Mouse (Mus musculus) embryonic facial prominence, embryonic 10.5 days (tissue): ENCODE measurements at regions not wholly inside any gene's neighbourhood (a gene's known extent, or its start where the extent isn't known, plus 50 kb on each side); places are given as distances from the start of the nearest gene placed in this dataset.

Experiments used
- DNase-seq: peaks from one replicate; pipeline ENCODE4 v3.0.0-alpha.2; 2017; ENCODE audit warnings: low spot score
- H3K27ac ChIP-seq: fragments of 300-500 bp; sonication (generic); replicated peaks from 2 replicates; pipeline ENCODE4 v1.5.1; 2016; ENCODE audit warnings: mild to moderate bottlenecking
- H3K27me3 ChIP-seq: fragments of 300-500 bp; sonication (generic); replicated peaks from 2 replicates; pipeline ENCODE4 v1.6.1; 2016; ENCODE audit warnings: low read depth, mild to moderate bottlenecking; ENCODE audit not compliant: poor library complexity, severe bottlenecking
- H3K36me3 ChIP-seq: fragments of 300-500 bp; sonication (generic); replicated peaks from 2 replicates; pipeline ENCODE4 v1.6.1; 2016; ENCODE audit warnings: mild to moderate bottlenecking, moderate library complexity
- H3K4me1 ChIP-seq: fragments of 300-500 bp; sonication (generic); 2 replicates; pipeline ENCODE4 v1.6.1; 2016
- H3K4me3 ChIP-seq: fragments of 300-500 bp; sonication (generic); 2 replicates; pipeline ENCODE4 v1.5.1; 2016; ENCODE audit warnings: mild to moderate bottlenecking, moderate library complexity
- H3K9me3 ChIP-seq: fragments of 300-500 bp; sonication (generic); 2 replicates; pipeline ENCODE4 v1.6.1; 2016; ENCODE audit warnings: mild to moderate bottlenecking
- WGBS: fragments of 180-500 bp; shearing (Covaris S2); methylation state at CpG from one replicate; pipeline ENCODE4 v1.1.7; 2016; 5-methylcytosine and 5-hydroxymethylcytosine counted together

- Histone ChIP-seq H3K4me3 (no peak overlapping the region), H3K27ac (no peak overlapping the region), H3K9me3 (no peaks in the 10 kb centered on the region), H3K27me3 (no peaks in the 10 kb centered on the region), H3K4me1 (no peaks in the 10 kb centered on the region), H3K36me3 (no peaks in the 10 kb centered on the region)
- no peak for DNase-seq
- 95% methylated on average over 2 of the region's 2 CpGs for WGBS
These were observed 139.7 kb upstream of the Xrcc4 start for GRCm38 (mm10) chr13:90229106-90229505.

DNA sequence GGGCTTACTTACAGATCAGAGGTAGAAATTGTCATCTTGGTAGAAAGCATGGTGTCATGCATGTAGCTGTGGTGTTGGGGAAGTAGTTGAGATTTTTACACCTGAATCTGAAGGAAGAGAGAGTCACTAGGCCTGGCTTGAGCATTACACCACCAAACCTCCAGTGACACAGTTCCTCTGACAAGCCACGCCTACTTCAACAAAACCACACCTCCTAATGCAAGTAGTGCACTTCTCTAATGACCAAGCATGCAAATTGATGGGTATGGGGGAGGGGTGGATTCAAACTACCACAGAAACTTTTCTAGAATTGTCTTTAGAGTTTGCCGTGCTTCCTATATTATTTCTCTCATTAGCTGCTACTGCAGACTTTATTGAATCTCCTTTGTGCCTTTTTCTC is 136.8 kb upstream of the Xrcc4 start:
- H3K4me1 ChIP-seq, result no peaks in the 10 kb centered on the region
- H3K4me3 ChIP-seq, result no peak overlapping the region
- DNase-seq, result no peak
- H3K27me3 ChIP-seq, result no peaks in the 10 kb centered on the region
- 84% methylated on average over 2 of the region's 2 CpGs for WGBS
- peaks cover 8% of the 10 kb centered on the region; the same call in 1 of the 2 replicates for H3K9me3 ChIP-seq
- no peak overlapping the region for H3K27ac ChIP-seq
- no peaks in the 10 kb centered on the region for H3K36me3 ChIP-seq

GRCm38 (mm10) chr13:90212390-90212789 is 123.0 kb upstream of the Xrcc4 start:
- no peaks in the 10 kb centered on the region for H3K9me3 ChIP-seq
- no peaks in the 10 kb centered on the region for H3K27me3 ChIP-seq
- no peaks in the 10 kb centered on the region for H3K4me1 ChIP-seq
- H3K36me3 ChIP-seq, result no peaks in the 10 kb centered on the region
- no peak overlapping the region for H3K27ac ChIP-seq
- H3K4me3 ChIP-seq, result no peak overlapping the region
- DNase-seq, result no peak

DNA sequence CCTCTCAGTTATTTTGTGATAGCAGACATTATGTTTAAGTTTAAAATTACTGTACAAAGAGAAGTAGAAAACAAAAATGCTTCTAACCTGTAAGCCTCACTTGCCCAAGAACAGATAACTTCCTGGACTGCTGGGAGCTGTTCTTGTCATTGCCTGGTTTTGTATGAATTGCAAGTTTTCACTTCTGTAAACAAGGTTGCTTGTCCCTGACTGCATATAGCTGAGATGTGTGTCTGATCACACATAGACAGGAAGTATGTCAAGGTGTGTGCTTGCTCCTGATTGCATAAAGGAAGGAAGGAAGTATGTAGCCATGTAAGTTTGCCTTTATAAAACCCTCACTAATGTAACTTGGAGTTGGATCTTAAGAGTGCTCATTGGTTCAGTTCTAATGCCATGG is 118.5 kb upstream of the Xrcc4 start:
- Histone ChIP-seq H3K36me3 (no peaks in the 10 kb centered on the region), H3K9me3 (no peaks in the 10 kb centered on the region), H3K27me3 (no peaks in the 10 kb centered on the region), H3K27ac (no peak overlapping the region), H3K4me3 (no peak overlapping the region), H3K4me1 (no peaks in the 10 kb centered on the region)
- no peak for DNase-seq
